Comparison of ENCODE assay signal across 9 mouse cellular contexts in genomic region chr5:130320485-130320884, GRCm38 (mm10). TPM values are rescaled to one million over a fixed set of nuclear protein-coding genes. Genes with fewer than 3 reads are reported as not detected.
DNase-seq lines count a peak whose midpoint lies in the region; ATAC-seq and TF ChIP-seq lines count a peak whose summit lies in the region.
"Had no signal": no experiment of that assay in that cellular context is flagged by ENCODE, and none has a peak within 500 bp of the region (broad histone marks: within the 10 kb centered on the region; RNA-seq: fewer than 3 reads in every experiment).

No protein-coding gene starts in this region.

- no peak for TF ChIP-seq POLR2A in limb, embryonic 14.5 days (IDR thresholded peaks at IDR 0.05; ENCODE audit: borderline replicate concordance, extremely low read depth, insufficient read depth, insufficient read length)

- ATAC-seq in limb, embryonic 14.5 days (ENCODE audit: low FRiP score, low read depth), result no peak

- no peak overlapping the region for H3K9ac ChIP-seq in limb, embryonic 14.5 days (ENCODE audit: low read depth, low read length, severe bottlenecking)

- H3K4me1 ChIP-seq in limb, embryonic 14.5 days (ENCODE audit: control insufficient read depth, insufficient read depth, low read length), result peaks cover 12% of the 10 kb centered on the region; the same call in 1 of the 2 replicates

- H3K9me3 ChIP-seq in limb, embryonic 14.5 days (ENCODE audit: control insufficient read depth, low read length), result peaks cover 6% of the 10 kb centered on the region; the same call in 1 of the 2 replicates

- no peak overlapping the region for H3K27ac ChIP-seq in limb, embryonic 14.5 days (replicated peaks; ENCODE audit: low read depth, low read length)

- 71% methylated on average over 3 of the region's 3 CpGs for WGBS in limb, embryonic 14.5 days

- H3K36me3 ChIP-seq in limb, embryonic 14.5 days (ENCODE audit: control insufficient read depth, insufficient read depth, low read length), result peaks cover 12% of the 10 kb centered on the region; the same call in 1 of the 2 replicates

- H3K4me3 ChIP-seq in limb, embryonic 14.5 days (replicated peaks; ENCODE audit: low read length), result no peak overlapping the region

- no peak overlapping the region for H3K4me2 ChIP-seq in limb, embryonic 14.5 days (replicated peaks; ENCODE audit: low read depth, low read length, severe bottlenecking)

- no peaks in the 10 kb centered on the region for H3K27me3 ChIP-seq in limb, embryonic 14.5 days (ENCODE audit: control insufficient read depth, insufficient read depth, low read length)

- peak; percentile 7 for DNase-seq in kidney, adult 11 months
- no peak for DNase-seq in kidney, adult 18-20 months
- DNase-seq in adrenal gland, adult 2 months, result peak; percentile 65
- peak; percentile 39 for DNase-seq in embryo, embryonic 11 days
- peak; percentile 18 for DNase-seq in limb, embryonic 14.5 days (ENCODE audit: low spot score)
- no peak for DNase-seq in thymus, postnatal 14 days
- no peak for DNase-seq in ovary, postnatal 14 days (ENCODE audit: low spot score)
- DNase-seq in urinary bladder, postnatal 25 days (ENCODE audit: low spot score), result no peak

RNA-seq across cellular contexts. Expression of gene Caln1, which starts 48.8 kb away (rescaled TPM):
- total RNA-seq in adrenal gland, adult 2 months (2021), result 10 to 100 TPM; 33.7 to 46.2 TPM
- polyA plus RNA-seq in adrenal gland, adult 2 months (2012; rRNA removed), result 19.4 and 19.7 TPM in 2 replicates
- 1.3 and 1.7 TPM in 2 replicates for polyA plus RNA-seq in limb, embryonic 14.5 days (2012; rRNA removed)
- 0.91 and 2.5 TPM in 2 replicates for polyA plus RNA-seq in limb, embryonic 14.5 days (2014; fragmentation: Nextera tagmentation; extraction: Ambion mirVana)
- polyA plus RNA-seq: intestine, embryonic 14.5 days had no signal

Comparison
In these comparisons a context has a peak if more than half of its experiments do, and no peak if none do; other contexts are left out.
1. DNase-seq: peak in kidney, adult 11 months (single experiment), adrenal gland, adult 2 months (single experiment), embryo, embryonic 11 days (single experiment) and limb, embryonic 14.5 days (single experiment); none in kidney, adult 18-20 months (single experiment), thymus, postnatal 14 days (single experiment), ovary, postnatal 14 days (single experiment) and urinary bladder, postnatal 25 days (single experiment).